Mouse (Mus musculus): ENCODE results near the gene Hjurp.
A peak's percentile ranks its signal among the peaks of the same experiment; 100 is the strongest.

GRCm38 (mm10) chr1:88275698-88276523, 1.5 kb downstream of the Hjurp start:
- TF ChIP-seq NRF1 (IDR thresholded peaks at IDR 0.05; ENCODE audit: low read depth, low read length) (no peak), MAX (IDR thresholded peaks at IDR 0.05; ENCODE audit: low read length) (no peak), USF2 (conservative IDR thresholded peaks at IDR 0.05; ENCODE audit: low read depth, low read length) (no peak), POLR2A (IDR thresholded peaks at IDR 0.05; ENCODE audit: low read depth, low read length) (no peak), ZMIZ1 (IDR thresholded peaks at IDR 0.05; ENCODE audit: low read depth, low read length) (no peak), TCF12 (IDR thresholded peaks at IDR 0.05; ENCODE audit: low read depth, low read length) (no peak), MAFK (IDR thresholded peaks at IDR 0.05; ENCODE audit: insufficient replicate concordance, low read length) (0 out of 2 replicates have a peak, but pooled peaks have one; percentile 46), CTCF (conservative IDR thresholded peaks at IDR 0.05 in 1 of 2, IDR thresholded peaks at IDR 0.05 in 1 of 2; ENCODE audit: low read depth in 2 of 2, low read length in 2 of 2) (no peak), KAT2A (IDR thresholded peaks at IDR 0.05; ENCODE audit: insufficient replicate concordance, low read length) (no peak)
